Mouse (Mus musculus) gastrocnemius, postnatal 4 days (tissue): Measurements from ENCODE around the gene Ccdc137. TPM values are rescaled to one million over a fixed set of nuclear protein-coding genes. Genes with fewer than 3 reads are reported as not detected.

Experiments
- DNase-seq, 2 experiments: peaks; one replicate each; pipeline ENCODE4 v3.0.0; 2021 to 2022; ENCODE audit warnings: low spot score in 2 of 2, mixed read lengths in 2 of 2
- total RNA-seq, 2 experiments: library from RNA; stranded (reverse); gene quantifications; 2 replicates each; pipeline ENCODE4 v1.2.3; 2021

The Ccdc137 gene
- total RNA-seq, 2 experiments from 2014 or later: 8.9 to 10.1 TPM

DNA sequence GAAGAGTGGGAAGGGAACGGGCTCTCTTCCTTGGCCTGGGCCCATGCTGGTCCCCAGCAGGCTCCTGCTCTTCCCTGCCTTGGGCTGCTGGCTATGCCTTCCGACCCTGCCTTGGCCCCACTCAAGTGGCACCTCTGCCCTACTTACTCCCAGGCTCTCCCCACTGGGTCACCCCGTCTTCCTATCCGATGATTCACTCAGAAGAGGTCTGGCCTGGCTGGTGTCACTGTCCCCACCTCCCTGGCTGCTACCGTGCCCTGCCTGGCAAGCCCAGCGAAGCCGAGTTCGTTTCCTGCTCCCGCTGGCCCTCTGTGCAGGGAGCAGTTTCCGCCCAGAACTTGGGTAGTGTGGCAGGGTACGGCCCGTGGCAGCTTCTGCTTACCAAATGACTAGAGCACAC lies 40.3 kb downstream of the Ccdc137 start:
- no peak for DNase-seq

DNA sequence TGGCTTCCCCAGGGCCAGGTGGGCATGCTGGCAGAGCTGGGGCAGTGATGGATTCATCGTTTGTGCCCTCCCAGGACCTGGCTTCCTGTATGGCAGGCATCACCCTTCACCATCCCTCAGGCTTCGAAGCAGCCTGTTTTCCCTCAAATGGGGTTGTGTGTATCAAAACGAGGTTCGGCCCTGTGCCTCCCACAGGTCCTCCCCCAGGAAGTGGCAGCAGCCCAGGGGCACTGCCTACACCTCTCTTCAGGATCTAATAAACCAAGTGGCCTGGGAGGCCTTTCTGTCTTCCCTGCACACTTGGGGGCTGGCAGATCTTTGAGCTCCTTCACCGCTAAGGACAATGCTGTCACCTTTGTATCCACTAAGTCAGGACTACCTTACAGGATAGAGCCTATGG lies 41.0 kb downstream of the Ccdc137 start:
- no peak for DNase-seq

DNA sequence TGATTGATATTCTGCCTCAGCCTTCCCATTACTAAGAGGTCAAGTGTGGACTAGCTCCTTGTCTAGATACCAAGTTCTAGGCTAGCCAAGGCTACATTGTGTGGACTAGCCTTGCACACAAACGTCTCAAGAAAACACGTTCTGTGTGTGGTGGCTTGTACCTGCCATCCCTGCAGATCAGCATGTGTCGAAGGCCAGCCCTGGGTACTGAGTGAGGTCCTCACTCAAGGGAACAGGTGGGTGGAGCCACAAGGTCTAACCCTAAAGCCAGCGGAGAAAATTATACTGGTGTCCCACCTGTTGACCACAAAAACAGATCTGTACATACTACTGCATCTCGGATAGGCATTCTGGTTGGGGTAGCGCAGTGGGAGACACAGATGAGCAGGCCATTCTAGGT lies 42.0 kb downstream of the Ccdc137 start:
- DNase-seq: no peak

DNA sequence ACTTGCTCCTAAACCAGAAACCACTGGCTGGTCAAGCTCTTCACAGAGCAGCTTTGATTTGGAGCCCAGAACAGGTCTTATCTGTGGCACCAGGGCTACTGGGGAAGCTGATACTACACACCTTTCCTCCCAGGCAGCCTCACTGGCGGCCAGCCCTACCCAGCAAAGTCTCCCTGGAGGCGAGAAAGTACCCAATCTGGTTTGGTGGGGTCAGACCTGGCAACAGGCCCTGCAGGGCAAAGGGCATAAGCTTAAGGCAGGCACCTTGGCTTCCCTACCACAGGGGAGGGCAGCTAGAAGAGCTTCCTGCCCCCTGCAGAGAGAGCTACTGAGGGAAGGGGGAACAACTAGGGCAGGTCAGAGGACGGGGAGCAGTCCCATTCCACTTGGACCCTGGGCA lies 42.4 kb downstream of the Ccdc137 start:
- no peak for DNase-seq

DNA sequence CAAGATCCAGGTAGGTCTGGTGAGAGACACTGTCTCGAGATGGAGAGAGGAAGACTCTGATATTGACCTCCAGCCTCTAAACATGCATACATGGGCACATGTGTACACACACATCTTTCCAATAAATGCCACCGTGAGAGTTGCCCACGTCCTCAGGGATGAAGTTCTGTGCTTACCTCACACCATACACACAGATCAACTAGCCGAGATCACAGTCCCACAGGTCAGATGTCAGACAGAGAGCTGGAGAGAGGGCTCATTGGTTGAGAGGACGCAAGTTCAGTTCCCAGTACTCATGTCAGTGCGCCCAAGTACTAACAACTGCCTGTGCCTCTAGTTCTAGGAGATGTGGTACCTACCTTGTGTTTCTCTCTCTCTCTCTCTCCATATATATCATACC lies 43.1 kb downstream of the Ccdc137 start:
- no peak for DNase-seq

DNA sequence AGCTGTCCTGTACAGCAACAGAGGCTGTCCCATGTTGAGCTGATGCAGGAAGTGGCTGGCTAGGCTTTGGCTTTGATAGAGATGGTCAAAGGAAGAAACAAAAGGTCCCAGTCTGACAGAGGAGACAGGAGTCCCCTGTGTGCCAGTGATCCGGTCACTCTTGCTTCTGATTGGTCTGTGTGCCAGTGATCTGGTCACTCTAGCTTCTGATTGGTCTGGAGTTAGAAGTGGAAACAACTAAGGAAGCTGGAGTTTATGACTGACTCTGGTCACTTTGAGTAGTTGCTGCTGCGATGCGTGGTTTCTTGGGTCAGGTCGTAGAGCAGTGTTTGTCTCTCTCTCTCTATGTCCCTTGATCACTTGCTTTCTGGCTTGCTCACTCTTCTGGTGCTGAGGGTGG lies 43.8 kb downstream of the Ccdc137 start:
- no peak for DNase-seq

DNA sequence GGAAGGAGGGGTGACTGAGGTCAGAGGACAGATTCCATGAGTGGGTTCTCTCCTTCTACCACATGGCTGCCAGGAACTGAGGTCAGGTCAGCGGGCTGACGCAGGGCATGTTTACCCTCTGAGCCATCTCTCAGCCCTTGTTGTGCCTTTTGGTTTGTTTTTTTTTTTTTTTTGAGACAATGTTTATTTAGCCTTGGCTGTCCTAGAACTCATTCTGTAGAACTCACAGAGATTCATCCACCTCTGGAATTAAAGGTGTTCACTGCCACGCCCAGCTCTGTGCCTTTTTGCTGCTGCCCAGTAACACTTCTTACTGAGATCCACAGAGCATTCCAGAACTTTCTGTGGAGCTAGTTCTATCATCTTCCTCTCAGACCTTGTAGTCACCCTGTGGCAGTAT lies 47.7 kb downstream of the Ccdc137 start:
- no peak for DNase-seq

DNA sequence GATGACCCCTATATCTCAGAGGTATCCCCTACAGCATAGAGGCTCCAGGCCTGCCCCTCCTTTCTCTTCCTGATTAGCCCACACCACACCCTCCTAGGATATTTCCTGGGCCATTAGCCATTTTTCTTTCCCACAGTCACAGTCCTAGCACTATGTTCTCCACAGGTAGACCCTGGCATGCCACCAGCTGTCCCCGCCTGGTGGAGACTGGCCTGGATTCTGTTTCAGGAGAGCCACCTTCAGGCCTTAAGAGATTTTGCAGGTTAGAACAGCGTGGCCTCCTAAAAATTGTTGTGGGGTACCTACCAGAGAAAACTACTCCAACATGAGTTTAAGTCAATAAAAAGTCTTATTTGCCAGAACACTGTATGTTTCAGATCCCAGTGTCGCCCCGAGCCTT lies 49.0 kb downstream of the Ccdc137 start:
- no peak for DNase-seq

DNA sequence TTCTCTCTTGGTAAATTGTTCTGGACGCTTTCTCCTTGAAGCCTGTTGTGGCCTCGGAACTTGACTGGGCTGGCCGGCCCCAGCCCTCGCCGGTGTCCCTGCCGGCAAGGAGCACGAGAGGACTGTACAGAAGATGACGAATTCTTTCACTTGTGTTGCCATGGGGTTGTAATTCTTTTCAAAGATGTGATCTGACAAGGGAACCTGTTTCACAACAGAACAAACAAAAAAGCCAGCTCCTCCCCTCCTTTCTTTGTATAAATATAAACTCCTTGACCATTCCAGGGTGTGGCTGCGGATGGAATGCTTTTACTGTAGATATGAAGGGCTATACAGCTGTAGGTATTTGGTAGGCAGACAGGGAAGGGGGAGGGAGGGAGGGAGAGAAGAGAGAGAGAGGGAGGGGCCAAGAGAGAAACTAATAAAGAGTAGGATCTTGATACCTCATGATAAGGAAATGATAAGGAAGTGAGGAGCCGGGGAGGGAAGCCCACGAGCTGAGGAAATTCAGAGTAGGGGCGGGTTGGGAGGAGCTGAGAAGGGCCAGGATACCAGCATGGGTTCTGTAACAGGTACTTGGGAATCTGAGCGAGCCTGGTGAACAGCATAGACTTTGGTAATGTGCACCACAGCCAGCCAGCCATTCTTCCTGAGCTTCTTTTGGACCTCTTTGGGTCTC lies 49.8 kb downstream of the Ccdc137 start:
- DNase-seq: no peak

DNA sequence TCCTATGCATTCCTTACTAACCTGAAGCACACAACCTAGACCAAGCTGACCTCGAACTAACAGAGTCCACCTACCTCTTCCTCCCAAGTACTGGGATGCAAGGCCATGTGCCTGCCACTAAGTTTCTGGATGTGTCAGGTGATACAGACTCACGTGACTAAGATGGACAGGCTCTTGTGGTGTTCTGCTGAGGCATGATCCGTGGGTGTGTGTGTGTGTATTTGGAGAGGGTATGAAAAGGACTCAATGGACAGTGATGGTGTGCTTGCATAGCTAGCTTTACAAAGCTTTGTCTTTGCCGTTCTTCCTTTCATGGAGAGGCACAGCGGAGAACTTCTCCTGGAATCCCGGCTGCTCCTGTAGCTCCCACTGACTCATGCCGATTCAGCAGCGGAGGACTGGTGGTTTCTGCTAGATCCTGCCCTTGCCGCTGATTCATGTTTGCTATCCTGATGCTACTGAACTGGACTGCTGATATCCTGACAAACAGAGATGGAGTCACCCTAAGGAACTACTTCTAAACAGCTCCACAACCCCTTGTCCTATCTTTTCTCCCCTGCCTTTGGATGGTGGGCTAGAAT lies 50.5 kb downstream of the Ccdc137 start:
- DNase-seq: no peak

DNA sequence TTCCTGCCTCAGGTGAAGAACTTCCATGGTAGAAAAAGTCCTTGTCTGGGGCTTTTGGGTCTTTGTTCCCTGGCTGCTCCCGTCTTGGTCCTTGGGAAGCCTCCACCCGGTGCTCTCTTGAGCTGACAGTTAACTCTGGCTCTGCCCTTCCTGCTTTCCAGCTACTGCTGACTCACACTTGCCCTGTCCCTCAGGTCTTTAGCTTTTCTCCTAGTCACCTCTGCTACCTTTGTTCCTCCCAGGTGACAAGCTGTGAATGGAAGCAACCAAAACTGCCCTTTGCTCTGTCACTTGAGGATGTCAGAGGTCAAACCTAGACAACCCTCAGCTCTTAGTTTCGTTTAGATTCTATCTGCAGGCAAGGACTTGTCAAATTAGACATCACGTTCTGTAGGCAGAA lies 52.0 kb downstream of the Ccdc137 start:
- no peak for DNase-seq

DNA sequence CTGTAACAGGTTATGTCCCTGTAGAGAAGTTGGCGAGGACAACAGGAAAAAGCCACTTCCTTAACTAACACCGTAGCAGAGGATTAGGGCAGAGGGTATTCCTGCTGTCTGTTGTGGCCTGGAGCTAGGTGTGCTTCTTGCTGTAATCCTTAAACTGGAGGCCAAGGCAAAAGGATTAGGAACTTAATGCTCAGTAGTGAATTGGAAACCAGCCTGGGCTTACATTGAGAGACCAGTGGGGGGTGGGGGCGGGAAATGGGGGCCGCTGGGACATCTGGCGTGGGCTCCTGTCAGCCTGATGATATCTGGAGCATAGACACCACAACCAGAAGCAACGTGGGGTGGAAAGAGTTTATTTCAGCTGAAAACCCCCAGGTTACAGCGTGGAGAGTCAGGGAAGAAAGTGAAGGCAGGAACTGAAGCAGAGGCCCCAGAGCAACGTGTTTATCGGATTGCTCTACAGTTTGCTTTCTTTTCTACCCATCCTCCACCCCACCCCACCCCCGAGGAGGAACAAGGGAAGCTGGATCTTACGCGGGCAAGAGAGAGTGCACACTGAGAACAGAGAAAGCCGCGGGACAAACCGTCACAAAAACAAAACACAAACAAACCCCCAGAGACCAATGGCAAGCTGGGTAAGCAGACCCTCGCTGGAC lies 52.6 kb downstream of the Ccdc137 start:
- DNase-seq: no peak

DNA sequence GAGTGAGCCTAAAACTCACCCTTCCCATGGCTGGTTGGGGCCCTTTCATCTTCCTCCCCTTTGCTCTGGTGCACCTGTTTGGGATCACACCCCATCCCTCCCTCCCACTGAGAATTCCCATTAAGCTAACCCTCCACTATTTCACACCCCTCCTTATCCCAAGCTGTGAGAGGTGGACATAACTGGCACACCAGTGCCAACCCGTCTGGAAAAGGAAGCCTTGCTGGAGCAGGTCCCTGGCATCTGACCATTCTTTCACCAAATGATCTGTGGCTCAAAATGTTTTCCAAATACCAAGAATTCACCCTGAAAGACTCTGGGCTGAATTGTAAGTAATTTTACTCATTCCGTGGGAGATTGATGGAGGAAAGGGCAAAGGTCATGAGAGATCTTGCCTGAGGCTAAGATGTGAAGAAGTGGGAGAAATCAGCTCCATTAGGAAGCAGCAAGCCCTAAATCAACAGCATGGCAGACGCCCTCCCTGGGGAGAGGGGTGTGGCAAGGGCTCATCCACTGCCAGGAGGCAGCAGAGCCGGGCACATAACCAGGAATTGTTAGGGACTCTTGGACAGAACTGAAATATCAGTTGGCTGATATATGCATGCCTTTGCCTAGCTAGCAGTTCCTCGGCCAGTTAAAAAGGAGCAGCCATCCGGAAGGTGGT lies 55.0 kb downstream of the Ccdc137 start:
- no peak for DNase-seq

Other genes starting within 250 kb of the Ccdc137 start
- gene Bahcc1, start 225.2 kb upstream of the Ccdc137 start, total RNA-seq: 10 to 100 TPM; 13.6 to 15.1 TPM
- gene Actg1, start 109.6 kb upstream of the Ccdc137 start, total RNA-seq: 100 to 1,000 TPM; 861 to 883 TPM
- under 1 TPM; 0.52 to 0.98 TPM for gene Fscn2, start 96.6 kb upstream of the Ccdc137 start, total RNA-seq
- gene Faap100, start 79.4 kb upstream of the Ccdc137 start, total RNA-seq: 10 to 100 TPM; 16.7 to 16.9 TPM
- gene Nploc4, start 20.4 kb upstream of the Ccdc137 start, total RNA-seq: 10 to 100 TPM; 68.0 to 80.5 TPM
- 1 to 10 TPM in 1 of 2 experiments, not detected in 1; 4.6 TPM for gene Tspan10, start 15.5 kb upstream of the Ccdc137 start, total RNA-seq
- gene Pde6g, start 4.6 kb upstream of the Ccdc137 start, total RNA-seq: under 1 TPM in 1 of 2 experiments, not detected in 1; 0.39 TPM
- gene Oxld1, start within 50 bp of the Ccdc137 start, total RNA-seq: 10 to 100 TPM; 19.3 to 24.8 TPM
- 10 to 100 TPM; 20.8 to 23.8 TPM for gene Arl16, start 9.5 kb downstream of the Ccdc137 start, total RNA-seq
- gene Mrpl12, start 26.5 kb downstream of the Ccdc137 start, total RNA-seq: 100 to 1,000 TPM; 116 to 122 TPM
- 10 to 100 TPM; 19.6 to 20.0 TPM for gene Slc25a10, start 33.7 kb downstream of the Ccdc137 start, total RNA-seq
- gene Gcgr, start 72.6 kb downstream of the Ccdc137 start, total RNA-seq: under 1 TPM in 1 of 2 experiments, not detected in 1; 0.26 TPM
- gene Mcrip1, start 91.6 kb downstream of the Ccdc137 start, total RNA-seq: 10 to 100 TPM; 74.0 to 81.3 TPM
- gene Ppp1r27, start 93.0 kb downstream of the Ccdc137 start, total RNA-seq: 10 to 100 TPM; 80.7 to 99.3 TPM
- 100 to 1,000 TPM; 527 to 538 TPM for gene P4hb, start 115.1 kb downstream of the Ccdc137 start, total RNA-seq
- 100 to 1,000 TPM; 278 to 300 TPM for gene Arhgdia, start 123.5 kb downstream of the Ccdc137 start, total RNA-seq
- gene Alyref, start 140.2 kb downstream of the Ccdc137 start, total RNA-seq: 100 to 1,000 TPM; 112 to 113 TPM
- gene Anapc11, start 140.3 kb downstream of the Ccdc137 start, total RNA-seq: 10 to 100 TPM; 72.5 to 86.2 TPM
- gene Npb, start 150.4 kb downstream of the Ccdc137 start, total RNA-seq: 1 to 10 TPM in 1 of 2 experiments, not detected in 1; 1.3 TPM
- 10 to 100 TPM; 36.6 to 41.4 TPM for gene Pcyt2, start 159.8 kb downstream of the Ccdc137 start, total RNA-seq
- 10 to 100 TPM; 12.2 to 12.6 TPM for gene Sirt7, start 167.1 kb downstream of the Ccdc137 start, total RNA-seq
- 10 to 100 TPM; 36.7 to 42.6 TPM for gene Mafg, start 175.5 kb downstream of the Ccdc137 start, total RNA-seq
- 10 to 100 TPM; 27.6 to 29.0 TPM for gene Pycr1, start 185.7 kb downstream of the Ccdc137 start, total RNA-seq
- gene Myadml2, start 190.0 kb downstream of the Ccdc137 start, total RNA-seq: 10 to 100 TPM; 81.2 to 83.4 TPM
- gene Notum, start 203.1 kb downstream of the Ccdc137 start, total RNA-seq: 1 to 10 TPM; 1.2 to 1.7 TPM
- 10 to 100 TPM; 48.6 to 55.3 TPM for gene Aspscr1, start 214.9 kb downstream of the Ccdc137 start, total RNA-seq